Mouse (Mus musculus) heart, embryonic 10.5 days (tissue): Measurements from ENCODE around the gene Olfr66. TPM values are rescaled to one million over a fixed set of nuclear protein-coding genes. Genes with fewer than 3 reads are reported as not detected.
A peak's percentile ranks its signal among the peaks of the same experiment; 100 is the strongest.

ENCODE experiments used
- DNase-seq: peaks from one replicate; pipeline ENCODE4 v3.0.0-alpha.2; 2017; ENCODE audit warnings: low spot score
- H3K27ac ChIP-seq: fragments of 300-500 bp; sonication (generic); 2 replicates; pipeline ENCODE4 v1.5.1; 2016; ENCODE audit warnings: mild to moderate bottlenecking
- H3K27me3 ChIP-seq: fragments of 300-500 bp; sonication (generic); 2 replicates; pipeline ENCODE4 v1.6.1; 2016; ENCODE audit warnings: mild to moderate bottlenecking; ENCODE audit not compliant: poor library complexity, insufficient read depth, severe bottlenecking
- H3K36me3 ChIP-seq: fragments of 300-500 bp; sonication (generic); 2 replicates; pipeline ENCODE4 v1.6.1; 2016; ENCODE audit warnings: mild to moderate bottlenecking, moderate library complexity
- H3K4me1 ChIP-seq: fragments of 300-500 bp; sonication (generic); 2 replicates; pipeline ENCODE4 v1.6.1; 2016; ENCODE audit warnings: mild to moderate bottlenecking
- H3K4me3 ChIP-seq: fragments of 300-500 bp; sonication (generic); 2 replicates; pipeline ENCODE4 v1.5.1; 2016; ENCODE audit warnings: mild to moderate bottlenecking, moderate library complexity
- H3K9me3 ChIP-seq: fragments of 300-500 bp; sonication (generic); 2 replicates; pipeline ENCODE4 v1.6.1; 2016; ENCODE audit warnings: mild to moderate bottlenecking, moderate library complexity
- WGBS: fragments of 180-500 bp; shearing (Covaris S2); methylation state at CpG from one replicate; pipeline ENCODE4 v1.1.7; 2016; 5-methylcytosine and 5-hydroxymethylcytosine counted together
- polyA plus RNA-seq: library from polyadenylated mRNA; unstranded; fragments of >200 nt; fragmentation: Nextera tagmentation; extraction: Ambion mirVana; gene quantifications from 2 replicates; pipeline ENCODE4 v1.2.1, GENCODE M21; 2016

The Olfr66 gene
- polyA plus RNA-seq, 1 experiment from 2014 or later, result not detected

GRCm38 (mm10) chr7:103860855-103861254 is 25.2 kb downstream of the Olfr66 start:
- 40% methylated on average over 1 of the region's 1 CpGs for WGBS
- Histone ChIP-seq H3K27me3 (no peaks in the 10 kb centered on the region), H3K9me3 (no peaks in the 10 kb centered on the region), H3K4me1 (no peaks in the 10 kb centered on the region; the same call in 1 of the 2 replicates), H3K4me3 (no peak overlapping the region), H3K27ac (no peak overlapping the region; the same call in 1 of the 2 replicates), H3K36me3 (no peaks in the 10 kb centered on the region)
- peak; percentile 94 for DNase-seq

- Histone ChIP-seq H3K36me3 (no peaks in the 10 kb centered on the region), H3K9me3 (no peaks in the 10 kb centered on the region), H3K27ac (peak overlapping the region; percentile 69), H3K4me1 (no peaks in the 10 kb centered on the region; the same call in 1 of the 2 replicates), H3K27me3 (no peaks in the 10 kb centered on the region), H3K4me3 (no peak overlapping the region)
- 13% methylated on average over 2 of the region's 2 CpGs for WGBS
- peak; percentile 90 for DNase-seq
Observed at GRCm38 (mm10) chr7:103859076-103859475, 27.0 kb downstream of the Olfr66 start.

- Histone ChIP-seq H3K4me3 (no peak overlapping the region), H3K4me1 (no peaks in the 10 kb centered on the region; the same call in 1 of the 2 replicates), H3K9me3 (no peaks in the 10 kb centered on the region), H3K27me3 (no peaks in the 10 kb centered on the region), H3K36me3 (no peaks in the 10 kb centered on the region), H3K27ac (0 out of 2 replicates have a peak overlapping the region, but pooled peaks have one; percentile 19)
- 54% methylated on average over 1 of the region's 1 CpGs for WGBS
- DNase-seq, result no peak
Observed at GRCm38 (mm10) chr7:103854669-103855068, 31.4 kb downstream of the Olfr66 start.

GRCm38 (mm10) chr7:103853090-103853489 is 33.0 kb downstream of the Olfr66 start, which contains the start of gene Hbb-y:
TSS of gene Hbb-y (minus strand) at chr7:103853216.
- Histone ChIP-seq H3K4me1 (no peaks in the 10 kb centered on the region), H3K9me3 (no peaks in the 10 kb centered on the region), H3K4me3 (no peak within 1 kb of the TSS), H3K36me3 (no peaks in the 10 kb centered on the region), H3K27ac (peak within 1 kb of the TSS; percentile 52; the same call in 1 of the 2 replicates), H3K27me3 (no peaks in the 10 kb centered on the region)
- WGBS, result 52% methylated on average over 2 of the region's 2 CpGs
- DNase-seq, result peak; percentile 92

- DNase-seq, result no peak
- Histone ChIP-seq H3K27ac (no peak overlapping the region), H3K27me3 (no peaks in the 10 kb centered on the region), H3K4me1 (no peaks in the 10 kb centered on the region), H3K9me3 (no peaks in the 10 kb centered on the region), H3K4me3 (no peak overlapping the region), H3K36me3 (no peaks in the 10 kb centered on the region)
- WGBS, result 37% methylated on average over 1 of the region's 2 CpGs
Observed at GRCm38 (mm10) chr7:103844525-103845325, 41.3 kb downstream of the Olfr66 start.

GRCm38 (mm10) chr7:103843034-103843433 is 43.0 kb downstream of the Olfr66 start, which contains the start of gene Hbb-bh1:
TSS of gene Hbb-bh1 (minus strand) at chr7:103843164.
- Histone ChIP-seq H3K9me3 (no peaks in the 10 kb centered on the region), H3K36me3 (no peaks in the 10 kb centered on the region), H3K4me3 (peak within 1 kb of the TSS; percentile 22), H3K27me3 (no peaks in the 10 kb centered on the region), H3K4me1 (no peaks in the 10 kb centered on the region), H3K27ac (peak within 1 kb of the TSS; percentile 42; the same call in 1 of the 2 replicates)
- DNase-seq, result peak; percentile 89
- 68% methylated on average over 2 of the region's 2 CpGs for WGBS

- H3K9me3 ChIP-seq, result no peaks in the 10 kb centered on the region
- DNase-seq, result peak; percentile 82
- H3K4me3 ChIP-seq, result no peak within 1 kb of the TSS
- no peaks in the 10 kb centered on the region for H3K27me3 ChIP-seq
- H3K27ac ChIP-seq, result no peak within 1 kb of the TSS
- 61% methylated on average over 3 of the region's 3 CpGs for WGBS
- no peaks in the 10 kb centered on the region for H3K36me3 ChIP-seq
- no peaks in the 10 kb centered on the region for H3K4me1 ChIP-seq
Observed at GRCm38 (mm10) chr7:103840268-103840667, 45.8 kb downstream of the Olfr66 start, which contains the start of gene Hbb-bh2. TSS of gene Hbb-bh2 (minus strand) at chr7:103840520.

Other genes starting within 250 kb of the Olfr66 start
- not detected in 2 replicates for gene Olfr622, start 243.6 kb downstream of the Olfr66 start, polyA plus RNA-seq
- gene Olfr623, start 222.6 kb downstream of the Olfr66 start, polyA plus RNA-seq, result not detected in 2 replicates
- not detected in 2 replicates for gene Olfr624, start 215.1 kb downstream of the Olfr66 start, polyA plus RNA-seq
- not detected in 2 replicates for gene Olfr625-ps1, start 203.5 kb downstream of the Olfr66 start, polyA plus RNA-seq
- gene Olfr243, start 171.6 kb downstream of the Olfr66 start, polyA plus RNA-seq, result not detected in 2 replicates
- not detected in 2 replicates for gene Olfr628, start 155.9 kb downstream of the Olfr66 start, polyA plus RNA-seq
- not detected in 2 replicates for gene Olfr629, start 141.3 kb downstream of the Olfr66 start, polyA plus RNA-seq
- gene Olfr630, start 128.9 kb downstream of the Olfr66 start, polyA plus RNA-seq, result not detected in 2 replicates
- gene Olfr69, start 114.7 kb downstream of the Olfr66 start, polyA plus RNA-seq, result not detected in 2 replicates
- not detected in 2 replicates for gene Olfr68, start 106.6 kb downstream of the Olfr66 start, polyA plus RNA-seq
- gene Olfr67, start 94.4 kb downstream of the Olfr66 start, polyA plus RNA-seq, result not detected in 2 replicates
- 442 and 979 TPM in 2 replicates for gene Hbb-bt, start 72.3 kb downstream of the Olfr66 start, polyA plus RNA-seq
- gene Hbb-bs, start 58.2 kb downstream of the Olfr66 start, polyA plus RNA-seq, result 173 and 274 TPM in 2 replicates
- gene Hbb-bh2, start 45.7 kb downstream of the Olfr66 start, polyA plus RNA-seq, result 0.28 and 1.2 TPM in 2 replicates
- gene Hbb-bh1, start 43.1 kb downstream of the Olfr66 start, polyA plus RNA-seq, result 8,898 and 9,884 TPM in 2 replicates
- gene Hbb-y, start 33.0 kb downstream of the Olfr66 start, polyA plus RNA-seq, result 17,516 and 23,478 TPM in 2 replicates
- gene Olfr64, start 8.2 kb upstream of the Olfr66 start, polyA plus RNA-seq, result not detected in 2 replicates
- gene Olfr65, start 17.2 kb upstream of the Olfr66 start, polyA plus RNA-seq, result not detected in 2 replicates
- not detected in 2 replicates for gene Olfr631, start 42.6 kb upstream of the Olfr66 start, polyA plus RNA-seq
- not detected in 2 replicates for gene Olfr632, start 48.1 kb upstream of the Olfr66 start, polyA plus RNA-seq
- not detected in 2 replicates for gene Olfr633, start 58.2 kb upstream of the Olfr66 start, polyA plus RNA-seq
- gene Olfr635, start 84.9 kb upstream of the Olfr66 start, polyA plus RNA-seq, result not detected in 2 replicates
- gene Olfr638, start 112.5 kb upstream of the Olfr66 start, polyA plus RNA-seq, result not detected in 2 replicates
- gene Olfr639, start 131.1 kb upstream of the Olfr66 start, polyA plus RNA-seq, result not detected in 2 replicates
- not detected in 2 replicates for gene Olfr640, start 139.3 kb upstream of the Olfr66 start, polyA plus RNA-seq
- gene Olfr641, start 149.2 kb upstream of the Olfr66 start, polyA plus RNA-seq, result not detected in 2 replicates
- gene Olfr642, start 166.4 kb upstream of the Olfr66 start, polyA plus RNA-seq, result not detected in 2 replicates
- gene 4930516K23Rik, start 175.2 kb upstream of the Olfr66 start, polyA plus RNA-seq, result not detected in 2 replicates
- not detected in 2 replicates for gene Olfr644, start 185.6 kb upstream of the Olfr66 start, polyA plus RNA-seq
- gene Olfr645, start 199.2 kb upstream of the Olfr66 start, polyA plus RNA-seq, result not detected in 2 replicates
- gene Olfr646, start 218.6 kb upstream of the Olfr66 start, polyA plus RNA-seq, result not detected in 2 replicates
- gene Ubqln5, start 243.6 kb upstream of the Olfr66 start, polyA plus RNA-seq, result not detected in 2 replicates